Mouse (Mus musculus): ENCODE measurements around the gene Emilin2.

Gene Emilin2

GRCm38 (mm10) chr17:71228651-71229050 lies 83.1 kb downstream of the Emilin2 start:
- peak; percentile 33 for DNase-seq

DNA sequence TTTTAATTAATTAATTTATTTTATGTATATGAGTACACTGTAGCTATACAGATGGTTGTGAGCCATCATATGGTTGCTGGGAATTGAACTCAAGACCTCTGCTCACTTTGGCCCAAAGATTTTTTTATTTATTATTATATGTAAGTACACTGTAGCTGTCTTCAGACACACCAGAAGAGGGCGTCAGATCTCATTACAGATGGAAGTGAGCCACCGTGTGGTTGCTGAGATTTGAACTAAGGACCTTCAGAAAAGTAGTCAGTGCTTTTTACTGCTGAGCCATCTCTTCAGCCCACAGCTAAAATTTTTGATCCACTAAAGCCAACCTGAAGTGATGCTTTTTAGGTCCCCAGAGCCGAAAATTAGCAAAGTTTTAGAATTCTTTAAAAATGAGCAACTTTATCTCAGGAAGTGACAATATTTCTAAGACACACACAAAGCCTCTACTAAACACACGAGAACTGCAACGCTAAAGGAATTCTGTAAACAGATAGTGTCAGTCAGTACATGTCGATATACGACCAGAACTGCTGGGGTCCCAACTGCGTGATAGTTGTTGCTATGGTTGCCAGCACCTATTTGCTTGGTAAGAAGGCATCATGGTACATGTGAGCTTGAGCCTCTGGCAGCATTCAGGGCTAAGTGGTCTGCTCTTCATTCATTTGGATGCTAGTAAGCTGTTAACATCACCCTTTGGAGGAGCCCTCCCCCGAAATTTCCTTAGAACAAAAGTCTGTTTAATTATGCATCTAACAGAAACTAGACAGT lies 84.5 kb downstream of the Emilin2 start:
- no peak for DNase-seq

- DNase-seq, result no peak
Observed at GRCm38 (mm10) chr17:71225091-71225490, 86.7 kb downstream of the Emilin2 start.

DNA sequence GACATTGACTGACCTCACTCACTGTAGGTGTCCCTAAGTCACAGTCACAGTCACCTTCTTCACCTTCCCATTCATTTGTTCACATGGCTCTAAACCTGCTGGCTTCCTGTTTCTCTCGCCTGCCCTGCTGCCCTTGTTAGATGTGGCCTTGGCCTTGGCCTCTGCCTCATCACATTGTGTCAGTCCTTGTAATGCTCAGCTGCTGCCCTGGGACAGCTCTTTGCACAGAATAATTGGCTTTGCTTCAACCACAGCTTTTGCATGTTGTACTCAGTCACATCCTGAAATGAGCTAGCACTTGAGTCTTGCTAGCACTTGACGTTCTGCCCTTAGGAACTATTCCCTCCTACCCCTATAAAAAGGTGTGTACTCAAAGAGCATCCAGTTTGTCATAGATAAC lies 87.3 kb downstream of the Emilin2 start:
- no peak for DNase-seq

DNA sequence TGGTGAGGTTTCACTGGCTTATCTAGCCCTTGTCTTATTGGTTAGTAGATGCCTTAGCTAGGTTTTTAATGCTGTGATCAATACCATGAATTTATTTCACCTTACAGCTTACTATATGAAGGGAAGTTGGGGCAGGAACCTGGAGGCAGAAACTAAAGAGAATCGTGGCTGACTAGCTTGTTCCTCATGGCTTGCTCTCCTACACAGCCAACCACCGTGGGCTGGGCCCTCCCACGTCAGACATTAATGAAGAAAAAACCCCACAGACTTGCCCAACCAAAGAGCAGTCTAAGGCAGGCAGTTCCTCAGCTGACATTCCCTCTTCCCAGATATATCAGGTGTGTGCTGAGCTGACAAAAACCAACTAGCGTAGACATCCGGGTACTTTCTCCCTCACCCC lies 88.1 kb downstream of the Emilin2 start:
- peak; percentile 25 for DNase-seq

GRCm38 (mm10) chr17:71221383-71221782 lies 90.4 kb downstream of the Emilin2 start:
- no peak for DNase-seq

DNA sequence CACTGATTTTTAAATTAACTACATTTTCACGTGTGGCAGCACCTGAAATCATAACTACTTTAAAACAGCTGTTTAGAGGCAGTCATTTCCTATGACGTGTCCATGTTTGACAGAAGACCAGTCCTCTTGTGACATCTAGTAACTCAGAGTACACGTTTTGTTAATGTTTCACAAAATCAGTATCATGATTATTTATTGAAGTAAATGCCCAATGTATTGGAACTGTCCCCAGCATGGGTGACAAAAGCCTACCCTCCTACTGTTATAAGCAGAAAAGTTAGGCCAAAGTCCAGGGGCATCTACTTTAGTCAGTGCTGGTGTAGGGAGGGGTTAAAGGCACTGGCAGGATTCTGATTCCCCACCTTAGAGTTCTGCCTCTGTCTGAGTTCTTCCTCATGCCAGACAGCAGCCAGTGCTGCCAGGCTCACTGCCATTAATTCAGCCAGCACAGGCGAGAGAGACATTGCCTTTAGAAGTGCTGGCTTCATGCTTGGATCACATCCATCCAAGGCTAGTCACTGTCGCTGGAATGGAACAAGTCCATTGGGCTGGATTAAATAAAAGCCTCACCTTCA lies 94.6 kb downstream of the Emilin2 start:
- no peak for DNase-seq

- no peak for DNase-seq
Observed at GRCm38 (mm10) chr17:71216263-71216662, 95.5 kb downstream of the Emilin2 start.

GRCm38 (mm10) chr17:71215241-71215839 lies 96.4 kb downstream of the Emilin2 start:
- DNase-seq, result no peak

DNA sequence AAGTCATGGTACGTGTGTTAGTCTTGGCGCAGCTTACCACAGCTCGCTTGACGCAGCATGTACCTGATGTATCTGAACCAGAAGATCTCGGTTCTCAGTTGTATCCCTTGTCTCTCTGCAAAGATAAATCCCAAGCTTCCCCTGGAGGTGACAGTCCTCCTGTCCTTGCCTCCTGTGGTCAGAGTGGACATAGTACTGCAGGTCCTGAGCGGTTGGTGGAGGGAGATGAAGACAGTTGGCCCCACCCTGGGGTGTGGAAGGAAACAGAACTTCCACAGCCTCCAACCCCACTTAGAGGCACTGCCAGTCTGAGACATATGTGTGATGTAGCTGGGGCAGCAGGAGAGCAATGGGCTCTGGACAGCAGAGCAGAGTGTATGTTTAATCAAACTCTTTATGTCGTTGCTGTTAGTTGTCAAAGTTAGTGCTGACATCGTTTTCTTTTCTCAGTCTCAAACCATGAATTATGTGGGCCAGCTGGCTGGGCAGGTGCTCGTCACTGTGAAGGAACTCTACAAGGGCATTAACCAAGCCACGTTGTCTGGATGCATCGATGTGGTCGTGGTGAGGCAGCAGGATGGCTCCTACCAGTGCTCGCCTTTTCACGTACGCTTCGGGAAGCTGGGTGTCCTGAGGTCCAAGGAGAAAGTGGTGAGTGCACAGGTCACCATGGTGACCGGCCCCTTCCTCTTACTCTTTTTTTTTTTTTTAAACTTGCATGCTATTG lies 97.1 kb downstream of the Emilin2 start:
- DNase-seq, result no peak

DNA sequence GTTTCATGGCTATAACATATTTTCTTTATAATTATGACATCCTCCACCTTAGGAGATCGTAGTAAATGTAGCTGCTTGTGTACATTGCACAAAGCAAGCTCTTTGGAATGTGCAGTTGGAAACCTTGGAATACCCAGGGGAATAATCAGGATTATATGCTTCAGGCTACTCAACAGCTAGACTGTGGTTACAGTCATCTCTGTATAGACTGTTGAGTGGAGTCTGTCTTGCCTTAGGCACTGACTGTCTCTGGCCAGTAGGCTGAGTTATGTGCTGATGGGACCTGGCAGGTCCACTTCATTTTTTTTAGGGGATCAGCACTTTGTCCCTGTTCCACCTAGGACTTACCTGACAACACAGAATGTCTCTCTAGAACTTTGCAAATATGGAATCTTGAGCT lies 98.1 kb downstream of the Emilin2 start:
- no peak for DNase-seq

DNA sequence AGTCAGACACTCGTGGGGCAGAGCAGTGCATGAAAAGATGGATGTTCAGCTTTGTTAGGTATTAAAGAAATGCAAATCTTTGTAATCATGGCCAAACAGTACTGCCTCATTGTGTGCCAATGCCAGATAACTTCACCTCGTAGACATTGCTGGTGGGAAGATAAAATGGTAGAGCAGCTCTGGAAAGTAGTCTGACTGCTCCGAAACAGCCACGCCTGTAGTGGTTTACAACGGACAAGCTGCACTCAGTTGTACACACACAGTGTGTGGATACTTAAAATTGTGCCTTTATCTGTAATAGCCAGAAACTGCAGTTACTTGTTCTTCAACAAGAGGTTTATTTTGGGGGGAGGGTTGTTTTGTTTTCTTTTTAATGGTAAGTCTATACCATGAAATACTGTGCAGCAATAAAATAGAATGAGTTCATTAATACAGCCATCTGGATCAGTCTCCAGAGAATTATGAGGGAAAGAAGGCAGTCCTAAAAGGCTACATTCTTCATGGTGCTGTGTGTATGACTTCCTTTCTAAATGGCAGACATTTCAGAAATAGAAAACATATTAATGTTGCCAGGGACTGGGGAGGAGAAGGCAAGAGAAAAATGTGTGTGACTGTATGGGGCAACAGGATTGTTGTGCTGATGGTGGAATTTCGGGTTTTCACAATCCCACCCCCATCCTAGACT lies 99.7 kb downstream of the Emilin2 start:
- no peak for DNase-seq

- DNase-seq, result no peak
Observed at GRCm38 (mm10) chr17:71209936-71210335, 101.8 kb downstream of the Emilin2 start.

DNA sequence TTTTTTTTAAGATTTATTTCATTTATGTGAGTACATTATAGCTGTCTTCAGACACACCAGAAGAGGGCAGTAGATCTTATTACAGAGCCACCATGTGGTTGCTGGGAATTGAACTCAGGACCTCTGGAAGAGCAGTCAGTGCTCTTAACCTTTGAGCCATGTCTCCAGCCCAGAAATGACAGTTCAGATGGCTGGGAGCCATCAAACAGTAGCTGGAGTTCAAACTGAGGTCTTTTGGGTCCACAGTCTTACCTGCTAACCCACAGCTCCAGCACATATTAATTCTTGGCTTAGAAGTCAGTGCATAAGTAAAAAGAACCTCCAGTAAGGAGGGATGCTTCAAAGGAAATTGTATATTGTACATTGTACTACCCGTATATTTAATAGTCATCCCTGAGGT lies 102.9 kb downstream of the Emilin2 start:
- no peak for DNase-seq

- DNase-seq, result no peak
Observed at GRCm38 (mm10) chr17:71208376-71208775, 103.4 kb downstream of the Emilin2 start.

DNA sequence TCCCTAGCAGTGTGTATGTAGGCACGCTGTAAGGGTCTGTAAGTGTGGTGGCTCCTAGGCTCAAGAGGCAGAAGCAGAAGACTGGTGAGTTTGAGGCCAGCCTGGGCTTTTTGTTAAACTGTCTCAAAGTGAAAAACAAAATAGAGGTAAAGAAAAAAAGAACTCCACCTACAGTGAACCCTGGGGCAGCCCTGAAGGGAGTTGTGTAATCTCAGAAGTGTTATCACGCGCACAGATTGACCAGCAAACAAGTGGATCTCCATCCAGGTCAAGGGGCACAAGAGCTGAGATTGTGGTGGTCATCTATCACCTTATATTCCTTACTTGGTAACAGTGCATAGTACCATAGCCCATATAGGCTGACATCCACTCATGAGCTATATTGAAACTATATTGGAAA lies 104.5 kb downstream of the Emilin2 start:
- no peak for DNase-seq

DNA sequence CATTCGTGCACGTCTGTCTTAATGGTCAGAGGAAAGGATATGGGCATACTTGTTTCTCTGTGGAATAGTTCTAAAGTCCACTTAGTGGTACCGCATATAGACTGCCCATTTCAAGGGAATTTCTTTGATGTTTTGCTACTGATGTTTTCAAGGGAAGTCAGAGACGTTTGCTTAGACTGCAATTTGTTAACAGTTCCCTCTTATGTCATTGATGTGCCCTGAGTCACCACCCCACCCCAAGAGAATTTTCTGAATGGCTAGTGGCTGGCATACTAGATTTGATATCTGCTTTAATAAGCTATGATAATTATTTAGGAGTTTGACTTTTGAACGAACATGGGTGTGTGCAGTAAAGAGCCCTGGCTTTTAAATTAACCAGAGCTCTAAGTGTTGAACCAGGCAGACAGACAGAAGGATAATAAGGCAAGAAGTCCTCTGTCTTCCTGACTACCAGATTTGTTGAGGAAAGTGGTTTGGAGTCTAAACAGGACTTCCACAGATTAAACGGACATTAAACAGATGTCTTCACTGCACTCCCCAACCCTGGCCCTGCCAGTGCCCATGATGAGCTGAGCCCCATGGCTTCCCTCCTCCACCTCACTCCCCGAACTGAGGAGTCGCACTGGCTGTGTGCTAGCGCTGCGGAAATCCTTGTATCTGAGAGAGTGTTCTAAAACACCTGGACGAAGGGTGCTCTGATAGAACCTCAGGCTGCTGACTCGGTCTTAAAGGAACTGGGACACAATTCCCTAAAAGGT lies 105.5 kb downstream of the Emilin2 start:
- DNase-seq, result no peak

GRCm38 (mm10) chr17:71204809-71205091 lies 107.0 kb downstream of the Emilin2 start:
- no peak for DNase-seq

GRCm38 (mm10) chr17:71203998-71204808 lies 107.6 kb downstream of the Emilin2 start:
- DNase-seq, result no peak
